Mouse (Mus musculus) small intestine, adult 2 months (tissue): ENCODE measurements around the gene Xpnpep3.

Experiments
- CTCF ChIP-seq: fragments of 200-500 bp; IDR thresholded peaks from 2 replicates; pipeline ENCODE4 v1.5.1; 2012; ENCODE audit warnings: low read depth, mild to moderate bottlenecking, control low read depth, inconsistent platforms, low read length, moderate library complexity, mixed read lengths; ENCODE audit not compliant: insufficient replicate concordance, insufficient read length; ENCODE audit errors: extremely low read depth
- POLR2A ChIP-seq: fragments of 200-500 bp; IDR thresholded peaks from 2 replicates; pipeline ENCODE4 v1.6.1; 2012; ENCODE audit warnings: low read depth, mild to moderate bottlenecking, control low read depth, inconsistent platforms, low read length, moderate library complexity

DNA sequence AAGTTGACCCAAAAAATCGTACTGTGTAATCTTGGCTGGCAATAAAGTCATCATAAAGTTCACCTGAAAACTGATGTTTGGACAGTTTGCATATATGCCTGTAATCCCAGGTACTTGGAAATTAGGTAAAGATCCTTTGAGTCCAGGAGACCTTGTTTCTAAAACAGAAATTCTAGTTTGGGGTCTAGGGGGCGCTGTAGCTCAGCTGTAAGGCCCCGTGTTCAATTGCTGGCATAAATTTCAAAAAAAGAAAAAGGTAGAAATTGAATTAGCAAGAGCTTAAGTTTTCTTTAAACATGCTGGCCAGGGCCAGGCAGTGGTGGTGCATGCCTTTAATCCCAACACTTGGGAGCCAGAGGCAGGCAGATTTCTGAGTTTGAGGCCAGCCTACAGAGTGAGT, 75.7 kb downstream of the Xpnpep3 start:
- TF ChIP-seq POLR2A: no peak
- TF ChIP-seq CTCF: peak; percentile 25; the same call in 1 of the 2 replicates
